Mouse (Mus musculus): ENCODE measurements around the gene Aff3.

The Aff3 gene

DNA sequence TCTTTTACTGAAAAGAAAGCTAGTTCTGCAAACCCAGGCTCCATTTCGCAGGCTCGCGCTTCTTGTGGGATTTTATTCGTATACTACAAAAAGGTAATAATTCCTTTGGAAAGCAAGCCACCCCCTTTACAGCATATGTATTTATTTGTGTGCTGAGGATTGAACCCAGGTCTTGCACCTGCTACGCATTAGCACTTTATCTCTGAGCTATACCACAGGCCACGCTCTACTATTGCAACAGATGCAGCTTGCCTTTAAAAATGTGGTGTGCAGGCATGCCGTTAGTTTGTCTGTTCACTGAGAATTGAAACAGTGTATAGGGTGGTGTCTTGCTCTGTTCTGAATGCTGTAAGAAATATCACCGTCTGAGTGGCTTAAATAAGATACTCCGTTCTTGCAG lies 426.9 kb downstream of the Aff3 start:
- no peak for DNase-seq (ENCODE audit: low spot score in 2 of 2)

DNA sequence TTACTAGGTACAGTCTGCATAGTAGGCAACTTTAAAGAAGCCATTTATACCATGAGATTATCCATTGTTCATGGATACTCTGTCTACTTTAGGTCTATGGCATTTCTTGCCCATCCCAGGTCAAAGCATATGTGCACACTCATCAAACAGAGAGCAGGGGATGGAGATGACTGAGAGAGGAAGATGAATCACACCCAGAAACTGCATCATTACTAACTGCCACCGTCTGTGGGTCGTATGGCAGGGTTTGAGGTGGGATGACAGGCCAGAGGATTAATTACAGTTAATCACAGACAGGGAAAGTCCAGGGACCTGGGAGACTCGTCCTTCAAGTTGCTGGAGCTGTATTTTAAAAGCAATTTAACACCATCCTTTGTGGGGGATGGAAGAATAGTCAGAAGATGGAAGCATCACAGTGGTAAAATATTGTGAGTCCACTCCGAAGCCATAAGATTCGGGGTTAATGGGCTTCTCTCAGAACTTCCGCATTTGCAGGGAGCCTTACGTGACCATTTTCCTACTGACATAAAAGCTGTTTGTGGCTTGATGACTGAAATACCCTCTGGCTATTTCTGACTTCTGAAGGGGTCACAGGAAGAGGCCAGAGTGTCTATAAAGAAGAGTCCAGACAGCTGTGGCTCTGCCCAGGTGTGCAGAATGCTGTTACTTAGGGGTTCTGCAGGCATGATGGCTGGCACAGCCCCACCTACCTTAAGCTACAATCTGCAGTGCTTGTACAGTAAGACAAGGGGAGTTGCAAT lies 427.5 kb downstream of the Aff3 start:
- DNase-seq (ENCODE audit: low spot score in 2 of 2) = no peak

DNA sequence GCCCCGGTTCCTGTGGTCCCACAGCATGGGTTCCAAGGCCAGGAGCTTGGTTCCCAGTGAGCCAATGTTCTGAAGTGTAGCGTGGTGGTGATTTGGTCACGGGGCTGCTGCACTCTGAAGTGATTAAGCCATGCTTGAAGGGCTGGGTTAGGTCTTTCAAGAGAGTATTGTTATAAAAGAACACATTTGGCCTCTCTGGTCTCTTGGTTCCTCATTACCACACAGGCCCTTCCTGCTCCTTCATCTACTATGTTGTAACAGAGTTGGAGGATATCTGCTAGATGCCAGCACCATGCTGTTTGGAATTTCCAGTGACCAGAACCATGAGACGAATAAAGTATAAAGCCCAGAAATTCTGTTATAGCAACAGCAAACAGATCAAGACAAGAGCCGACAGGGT lies 431.6 kb downstream of the Aff3 start:
- no peak for DNase-seq (ENCODE audit: low spot score in 2 of 2)

DNA sequence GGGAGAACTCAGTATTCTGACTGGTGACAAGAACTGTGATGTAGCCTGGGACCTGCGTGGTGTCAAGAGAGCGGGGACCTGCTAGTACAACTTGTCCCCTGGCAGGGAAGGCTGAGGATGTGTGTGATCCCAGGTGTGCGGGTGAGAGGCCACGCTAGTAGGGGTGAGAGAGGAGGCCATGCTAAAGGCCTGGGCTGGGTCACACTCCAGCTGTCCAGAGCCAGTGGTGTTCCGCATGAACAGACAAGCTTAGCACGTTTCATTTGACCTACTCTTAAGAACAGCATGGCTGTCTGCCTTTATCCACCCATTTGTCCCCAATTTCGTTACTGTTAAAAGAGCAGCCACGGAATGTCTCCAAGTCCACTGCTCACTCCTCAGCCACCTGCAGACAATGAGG lies 434.7 kb downstream of the Aff3 start:
- DNase-seq (ENCODE audit: low spot score in 2 of 2) = no peak

DNA sequence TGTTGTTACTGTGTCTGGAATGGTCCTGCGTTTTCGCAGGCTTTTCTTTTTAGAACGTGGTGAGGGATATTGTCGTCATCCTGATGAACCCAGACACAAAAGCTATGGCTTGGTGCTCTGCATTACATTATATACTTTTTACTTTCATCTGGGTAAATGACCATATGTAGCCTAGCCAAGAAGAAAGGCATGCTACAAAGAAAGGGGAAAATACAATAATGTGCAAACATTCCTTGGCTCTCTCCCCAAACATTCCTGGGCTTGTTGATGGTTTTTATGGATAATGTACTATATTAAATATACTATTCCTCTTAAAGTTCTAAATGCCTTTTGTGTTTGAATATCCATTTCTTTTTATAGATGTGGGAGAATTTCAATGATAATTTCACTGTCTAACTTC lies 435.9 kb downstream of the Aff3 start:
- DNase-seq (ENCODE audit: low spot score in 2 of 2) = no peak

DNA sequence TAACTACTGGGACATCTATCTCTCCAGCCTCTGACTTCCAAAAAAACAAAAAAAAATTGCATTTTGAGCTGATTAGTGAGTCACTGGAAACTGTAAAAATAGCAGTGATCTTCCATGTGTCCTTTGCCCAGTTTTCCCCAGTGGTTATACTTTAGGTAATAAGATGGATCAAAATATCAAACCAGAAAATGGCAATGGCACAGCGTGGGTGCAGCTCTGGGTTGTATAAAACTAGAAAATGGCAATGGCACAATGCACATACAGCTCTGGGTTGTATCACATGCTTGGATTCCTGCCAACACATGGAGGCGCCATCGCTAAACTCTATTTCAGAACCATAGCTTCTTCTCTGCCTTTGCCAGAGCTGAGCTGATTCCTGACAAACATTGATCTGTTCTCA lies 439.6 kb downstream of the Aff3 start:
- DNase-seq (ENCODE audit: low spot score in 2 of 2) = no peak

DNA sequence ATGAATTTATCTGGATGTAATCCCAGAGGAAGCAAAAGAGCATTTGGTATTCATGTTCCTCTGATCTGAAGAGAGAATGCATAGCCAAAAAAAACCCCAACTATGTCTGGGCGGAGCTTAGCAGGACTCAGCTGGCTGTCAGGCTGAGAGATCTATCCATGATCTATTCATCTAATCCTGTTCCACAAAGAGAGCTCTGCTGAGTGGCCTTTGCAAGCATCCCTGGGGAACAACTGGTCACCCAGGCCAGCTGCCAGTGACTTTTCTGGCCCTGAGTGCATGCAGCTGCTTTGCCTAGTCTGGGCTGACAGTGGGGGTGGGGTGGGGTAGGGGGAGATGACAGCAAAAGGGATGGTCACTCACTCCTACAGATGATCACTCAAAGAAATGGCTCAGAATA lies 442.6 kb downstream of the Aff3 start:
- peak in 1 of 2 experiments; percentile 27 for DNase-seq (ENCODE audit: low spot score in 2 of 2)

DNA sequence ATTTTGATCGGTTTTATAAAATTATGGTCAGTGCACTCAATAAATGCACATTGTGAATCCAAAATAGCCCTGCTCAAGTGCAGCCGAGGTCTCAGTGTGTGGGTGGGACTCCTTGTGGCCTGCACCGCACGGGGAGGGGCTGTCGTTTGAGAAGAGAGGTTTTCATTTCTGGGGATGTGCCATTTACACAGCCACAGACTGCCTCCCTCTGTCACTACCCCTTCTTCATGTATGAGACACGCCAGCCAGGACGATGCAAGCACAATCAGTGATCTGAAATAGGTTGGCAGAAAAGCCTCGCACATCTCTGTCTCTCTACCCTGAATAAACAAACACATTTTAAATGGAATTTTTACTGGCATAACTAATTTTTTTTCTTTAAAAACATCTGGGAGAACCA lies 443.3 kb downstream of the Aff3 start:
- DNase-seq (ENCODE audit: low spot score in 2 of 2) = no peak

DNA sequence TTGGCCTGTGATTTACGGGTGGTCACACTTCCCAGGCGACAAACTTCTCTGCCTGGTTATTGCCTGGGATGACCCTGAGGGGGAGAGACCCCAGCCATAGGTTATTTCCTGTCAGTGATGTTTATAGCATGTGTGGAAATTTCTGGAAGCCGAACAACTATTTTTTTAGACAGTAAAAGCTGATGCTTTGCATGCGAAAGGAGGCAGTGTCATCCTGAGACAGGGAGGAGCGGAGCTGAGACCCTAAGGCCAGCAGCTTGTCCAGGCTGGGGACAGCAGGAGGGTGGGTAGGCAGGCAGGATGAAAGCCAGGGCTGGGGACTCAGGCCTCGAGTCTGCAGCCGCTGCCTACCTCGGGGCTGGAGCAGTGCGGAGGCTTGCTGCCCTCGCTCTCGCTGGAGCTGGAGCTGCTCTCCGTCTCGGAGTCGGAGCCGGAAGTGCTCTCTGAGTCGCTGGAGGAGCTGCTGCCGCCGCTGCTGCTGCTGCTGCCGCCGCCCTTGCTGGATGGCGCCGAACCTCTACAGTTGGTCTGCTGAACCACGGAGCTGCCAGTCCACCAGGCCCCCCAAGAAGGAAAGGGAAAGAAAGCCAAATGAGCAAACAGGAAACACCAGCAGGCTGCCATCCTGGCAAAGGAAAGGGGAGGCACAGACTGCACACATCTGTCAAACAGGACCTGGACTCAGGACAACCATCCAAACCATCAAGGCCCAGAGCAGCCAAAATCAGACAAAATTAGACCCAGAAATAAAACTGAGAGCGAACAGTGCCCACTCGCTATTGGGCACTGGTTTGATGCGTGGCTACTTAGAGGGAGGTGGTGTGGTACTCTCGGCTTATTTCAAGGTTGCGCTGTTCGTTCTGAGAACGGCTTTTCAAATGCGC lies 446.6 kb downstream of the Aff3 start:
- DNase-seq (ENCODE audit: low spot score in 2 of 2) = peak in 1 of 2 experiments; percentile 40

DNA sequence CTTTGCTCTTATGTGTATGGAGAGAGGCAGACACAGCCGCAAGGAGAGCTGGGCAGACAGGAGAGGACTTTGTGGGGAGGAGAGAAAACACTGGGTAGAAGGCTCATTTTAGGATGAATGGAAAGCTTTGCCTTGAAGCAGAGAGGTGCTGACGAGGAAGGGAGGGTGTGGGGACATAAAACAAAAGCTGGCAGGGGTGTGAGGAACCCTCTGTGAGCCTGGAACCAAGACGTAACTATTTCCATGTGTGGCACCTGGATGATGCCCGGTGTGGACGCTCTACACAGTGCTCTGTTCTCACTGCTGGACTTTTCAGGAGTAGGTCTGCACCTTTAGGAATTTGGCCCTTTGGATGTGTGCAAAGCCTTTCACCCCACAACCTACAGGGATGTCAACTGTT lies 447.7 kb downstream of the Aff3 start:
- no peak for DNase-seq (ENCODE audit: low spot score in 2 of 2)

DNA sequence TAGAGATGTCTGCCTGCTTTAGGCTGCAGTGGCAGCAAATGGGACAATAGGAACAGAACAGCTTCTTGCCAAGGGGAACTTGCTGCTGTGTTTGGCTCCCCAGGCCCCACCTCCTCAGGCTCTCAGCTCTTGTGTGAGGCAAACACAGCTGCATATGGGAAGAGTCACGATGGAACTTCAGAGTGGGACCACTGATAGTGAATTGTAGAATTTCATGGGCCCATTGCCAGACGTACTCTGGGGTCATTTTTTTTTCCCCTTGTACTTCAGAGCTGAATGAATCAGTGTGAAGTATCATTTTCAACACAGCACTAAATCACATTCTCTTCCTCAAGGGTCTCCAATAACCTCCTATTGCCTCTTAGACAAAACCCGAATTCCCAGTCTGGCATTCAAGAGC lies 451.4 kb downstream of the Aff3 start:
- no peak for DNase-seq (ENCODE audit: low spot score in 2 of 2)

DNA sequence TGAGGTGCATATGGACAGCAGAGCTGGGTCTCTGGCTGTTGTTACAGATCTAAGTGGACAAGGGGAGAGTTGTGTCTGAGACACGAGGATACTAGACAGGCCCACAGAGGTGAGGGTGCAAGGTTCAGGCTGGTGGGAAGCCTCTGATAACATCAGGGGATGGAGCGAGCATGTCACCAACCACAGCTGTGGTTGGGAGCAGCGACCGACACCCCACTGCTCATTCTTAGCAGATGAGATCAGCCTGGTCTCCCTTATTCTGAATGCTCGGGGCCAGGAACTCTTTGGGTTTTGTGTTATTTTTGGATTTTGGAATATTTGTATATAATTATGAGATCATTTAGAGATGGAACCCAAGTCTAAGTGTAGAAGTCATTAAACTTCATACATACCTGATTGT lies 452.4 kb downstream of the Aff3 start:
- DNase-seq (ENCODE audit: low spot score in 2 of 2) = no peak

DNA sequence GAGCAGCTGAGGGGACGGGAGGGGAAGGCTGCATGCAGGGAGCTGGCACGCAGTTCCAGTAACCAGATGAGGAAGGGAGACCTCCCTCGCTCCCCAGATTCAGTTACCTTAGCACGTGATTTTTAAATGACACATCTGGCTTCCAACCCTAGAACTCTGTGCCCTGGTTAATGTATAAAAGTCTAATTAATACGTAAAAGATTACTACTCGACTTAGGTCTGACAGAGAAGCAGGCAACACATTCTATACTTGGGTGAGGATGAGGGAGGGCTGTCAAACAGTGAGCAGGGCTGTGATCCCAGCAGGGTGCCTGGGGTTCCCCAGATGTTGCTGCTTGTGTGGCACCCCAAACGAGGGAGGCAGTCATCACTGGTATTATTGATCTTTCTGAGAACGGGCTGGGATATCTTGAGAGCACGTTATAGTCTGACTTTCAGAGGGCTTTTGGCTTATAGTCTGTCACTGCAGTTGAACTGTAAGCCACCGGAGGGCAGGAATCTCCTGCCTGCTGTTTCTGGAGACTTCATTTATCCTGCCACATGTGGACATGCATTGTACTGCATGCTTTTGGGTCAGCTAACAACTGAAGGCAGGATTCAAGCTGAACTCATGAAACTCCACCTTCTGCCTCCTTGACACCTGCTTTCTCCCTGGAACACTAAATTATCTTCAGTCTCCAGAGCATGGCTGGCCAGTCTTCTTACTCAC lies 462.1 kb downstream of the Aff3 start:
- DNase-seq (ENCODE audit: low spot score in 2 of 2) = peak in 1 of 2 experiments; percentile 52

DNA sequence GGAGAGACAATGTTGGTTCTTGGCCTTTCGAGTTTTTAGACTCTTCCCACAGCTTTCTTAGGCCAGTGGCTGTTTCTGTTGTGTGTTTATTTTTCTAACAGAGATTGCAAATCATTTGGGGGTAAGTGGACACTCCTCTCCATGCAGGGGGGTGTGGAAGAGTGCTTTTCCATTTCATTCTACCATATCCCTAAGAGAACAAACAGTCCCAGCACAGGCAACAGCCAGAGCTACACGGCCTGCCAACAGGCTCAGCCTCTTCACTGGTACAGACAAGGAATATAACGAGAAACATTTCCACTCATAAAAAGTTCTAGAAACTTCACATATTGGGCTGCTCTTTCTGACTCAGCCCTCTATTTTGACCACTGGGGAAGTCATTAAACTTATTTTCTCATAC lies 463.0 kb downstream of the Aff3 start:
- DNase-seq (ENCODE audit: low spot score in 2 of 2) = no peak

DNA sequence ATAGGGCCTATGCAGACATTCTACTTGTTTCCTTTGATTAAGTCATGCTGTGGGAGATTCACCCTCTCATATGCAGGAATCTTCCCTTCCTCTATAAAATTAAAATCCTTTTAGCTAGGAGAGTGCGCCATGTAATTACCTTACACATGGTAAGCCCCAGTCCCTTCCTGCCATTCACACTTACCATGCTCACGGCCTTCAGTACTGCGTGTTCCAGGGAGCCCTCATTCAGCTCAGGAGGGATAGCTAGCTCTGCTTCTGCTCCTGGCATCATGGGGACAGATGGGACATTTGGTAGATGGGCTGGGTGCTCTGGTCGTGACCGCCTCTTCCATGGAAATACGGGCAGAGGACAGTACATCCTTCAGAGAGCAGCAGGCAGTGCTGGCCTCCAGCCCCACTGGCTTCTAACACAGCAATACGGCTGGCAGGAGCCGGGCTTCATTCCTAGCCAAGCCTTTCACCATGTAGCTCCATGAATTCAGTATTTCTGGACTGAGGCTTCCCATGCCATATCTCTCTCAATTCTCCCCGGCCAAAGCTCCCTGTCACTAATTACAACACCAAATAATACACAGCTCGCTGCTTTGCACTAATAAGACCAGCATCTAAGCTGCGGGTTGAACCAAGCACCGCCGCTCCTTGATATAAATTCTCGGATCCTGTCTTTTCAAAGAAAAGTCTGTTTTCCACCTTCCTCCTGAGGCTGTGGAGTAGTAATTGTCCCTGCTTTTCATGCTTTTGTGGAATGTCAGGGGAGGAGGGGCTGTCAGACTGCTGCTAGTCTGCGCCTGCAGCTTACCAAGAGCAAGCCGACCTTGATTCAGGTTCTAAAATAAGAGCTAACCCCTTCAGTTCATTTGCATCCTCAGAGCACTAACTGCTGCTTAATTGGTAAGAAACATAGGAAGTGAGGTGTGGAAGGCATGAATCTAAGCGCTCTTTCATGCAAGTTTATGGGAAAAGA lies 464.8 kb downstream of the Aff3 start:
- peak in 1 of 2 experiments; percentile 75 for DNase-seq (ENCODE audit: low spot score in 2 of 2)

DNA sequence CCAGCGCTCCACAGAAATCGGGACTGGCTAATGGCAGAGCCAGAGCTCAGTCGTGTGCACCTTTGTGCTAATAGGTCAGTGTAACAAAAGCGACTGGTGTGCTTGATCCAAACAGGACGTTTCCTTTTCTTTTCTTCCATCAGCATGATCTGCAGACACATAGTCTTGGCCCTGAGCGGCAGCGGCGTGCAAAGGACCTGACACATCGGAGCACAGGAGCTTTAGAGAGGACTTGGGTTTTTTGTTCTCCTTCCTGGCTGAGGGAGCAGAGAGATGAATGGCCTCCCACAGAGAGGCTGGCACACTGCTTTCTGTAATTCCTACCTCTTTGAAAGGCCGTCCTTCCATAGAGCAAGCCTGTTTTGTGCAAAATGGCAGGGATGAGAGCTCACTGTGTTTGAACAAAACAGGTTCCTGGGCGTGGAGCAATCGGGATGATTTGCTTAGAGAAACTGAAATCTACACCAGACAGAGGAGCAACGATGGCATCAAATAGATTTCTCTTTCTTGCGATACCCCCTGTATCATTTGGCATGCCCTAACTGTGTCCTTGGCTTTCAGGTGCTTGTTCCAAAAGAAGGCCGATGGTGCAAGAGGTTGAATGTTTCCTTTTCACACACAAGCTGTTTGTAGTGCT lies 466.2 kb downstream of the Aff3 start:
- peak in 1 of 2 experiments; percentile 54 for DNase-seq (ENCODE audit: low spot score in 2 of 2)

DNA sequence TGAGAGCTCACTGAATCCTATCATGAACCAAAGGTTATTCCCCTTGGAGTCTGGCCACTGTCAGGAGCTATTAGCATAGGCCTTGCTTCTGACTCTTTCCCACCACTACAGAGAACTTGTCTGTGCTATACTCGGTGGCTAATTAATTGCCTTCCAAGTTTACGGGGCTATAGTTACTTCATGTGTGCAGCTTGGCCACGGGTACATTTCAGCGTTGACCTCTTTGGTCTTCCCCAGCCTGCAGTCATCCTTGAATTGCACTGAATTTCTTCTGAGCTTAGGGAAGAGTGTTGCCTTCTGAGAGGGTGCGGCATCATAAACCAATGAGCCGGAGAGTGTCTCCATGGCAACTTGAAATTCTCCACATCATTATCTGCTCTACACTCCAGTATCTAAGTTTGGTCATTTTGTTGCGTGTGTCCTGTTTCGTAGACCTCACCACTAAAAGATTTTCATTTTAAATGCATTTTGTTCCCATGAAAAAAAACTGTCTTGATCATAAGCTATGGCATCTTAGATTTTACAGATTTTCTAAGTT lies 467.5 kb downstream of the Aff3 start:
- no peak for DNase-seq (ENCODE audit: low spot score in 2 of 2)

DNA sequence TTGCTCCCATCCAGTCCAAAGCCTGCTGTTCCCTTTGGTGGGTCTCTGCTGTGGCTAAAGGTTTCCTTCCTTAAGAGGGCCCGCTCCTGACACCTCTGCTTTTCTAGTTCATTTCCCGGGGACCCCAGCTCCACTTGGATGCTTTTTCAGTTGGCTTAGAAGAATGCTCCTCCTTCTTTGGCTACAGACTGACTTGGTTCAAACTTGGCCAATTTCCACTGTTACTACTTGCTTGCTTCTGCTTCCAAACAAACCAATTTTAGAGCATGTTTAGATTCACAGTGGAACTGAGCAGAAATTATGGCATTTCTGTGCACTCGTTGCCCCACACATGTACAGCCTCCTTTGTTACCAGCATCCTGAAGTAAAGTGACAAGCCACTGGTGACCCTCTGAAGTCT lies 469.0 kb downstream of the Aff3 start:
- DNase-seq (ENCODE audit: low spot score in 2 of 2) = no peak

DNA sequence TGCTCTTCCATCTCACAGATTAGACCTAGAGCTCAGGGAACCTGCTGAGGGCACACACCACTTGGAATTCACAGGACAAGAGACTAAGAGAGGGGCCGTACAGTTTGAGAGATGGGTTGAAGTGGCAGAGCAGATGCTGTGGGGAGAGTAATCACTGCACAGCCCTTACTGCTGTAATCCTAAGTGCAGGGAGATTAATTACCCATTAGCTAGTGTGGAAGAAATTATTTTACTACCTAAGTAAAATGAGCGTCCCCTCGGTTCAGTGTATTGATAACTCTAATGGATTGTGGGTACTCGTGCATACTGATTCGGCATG lies 478.6 kb downstream of the Aff3 start:
- DNase-seq (ENCODE audit: low spot score in 2 of 2) = no peak

DNA sequence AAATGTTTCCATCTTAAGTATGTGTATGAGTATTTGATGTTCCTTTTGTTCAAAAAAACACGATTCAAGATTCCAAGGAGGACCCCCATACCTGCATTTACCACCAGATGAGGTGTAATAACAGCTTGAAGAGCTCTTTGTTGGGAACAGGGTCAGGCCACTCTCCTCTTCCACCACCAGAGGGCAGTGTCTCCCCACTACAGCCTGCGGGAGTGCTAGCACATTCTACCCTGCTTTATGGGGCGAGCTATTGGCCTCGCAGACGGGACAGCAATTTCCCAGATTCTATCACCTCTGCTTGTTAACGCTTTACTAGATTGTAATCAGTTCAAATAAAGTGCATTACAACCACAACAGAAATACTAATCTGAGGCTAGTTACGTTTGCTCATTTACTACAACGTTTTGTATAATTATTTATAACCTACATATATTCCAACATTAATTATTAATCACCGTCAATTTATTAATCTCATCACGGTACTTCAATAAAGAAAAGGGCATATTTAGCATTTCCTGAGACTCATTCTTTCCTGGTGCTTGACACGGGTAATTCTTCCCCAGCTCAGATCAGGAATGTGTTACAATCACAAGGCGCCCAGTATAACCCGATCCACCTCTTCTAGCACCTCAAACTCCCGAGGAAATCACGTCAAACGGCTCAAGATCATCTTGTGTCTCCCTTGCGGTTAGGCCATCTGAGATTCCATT lies 479.1 kb downstream of the Aff3 start:
- peak; percentile 85 to 87 for DNase-seq (ENCODE audit: low spot score in 2 of 2)

Measured in cerebellum, postnatal 4 days (tissue).